Mouse (Mus musculus) frontal cortex, postnatal 10 days (tissue): ENCODE data around the gene Ubl7.
A peak's percentile ranks its signal among the peaks of the same experiment; 100 is the strongest.
"Not testable (repeated sequence)": the region's sequence is repeated elsewhere in the genome, so short reads cannot be mapped to it uniquely, and the experiment has no call there.

Source experiments
- DNase-seq, 2 experiments: peaks; one replicate each; pipeline ENCODE4 v3.0.0; 2022; ENCODE audit warnings: low spot score in 2 of 2, mixed read lengths in 1 of 2

The Ubl7 gene

GRCm38 (mm10) chr9:57910254-57911160, at the start of gene Ubl7:
Gene Ubl7, plus strand, starts transcription at chr9:57910979.
- peak; percentile 81 to 86 for DNase-seq

- peak; percentile 57 to 60 for DNase-seq
These were observed 48.8 kb upstream of the Ubl7 start for GRCm38 (mm10) chr9:57861951-57862471.

- no peak for DNase-seq
These were observed 46.4 kb upstream of the Ubl7 start for GRCm38 (mm10) chr9:57864336-57864735.

GRCm38 (mm10) chr9:57866530-57866929, 44.2 kb upstream of the Ubl7 start:
- DNase-seq = no peak

- DNase-seq = peak in 1 of 2 experiments; percentile 24
These were observed 43.5 kb upstream of the Ubl7 start for GRCm38 (mm10) chr9:57867236-57867635.

- DNase-seq = no peak
These were observed 42.9 kb upstream of the Ubl7 start for GRCm38 (mm10) chr9:57867880-57868279.

- no peak for DNase-seq
These were observed 42.0 kb upstream of the Ubl7 start for GRCm38 (mm10) chr9:57868767-57869166.

- no peak for DNase-seq
These were observed 40.4 kb upstream of the Ubl7 start for GRCm38 (mm10) chr9:57870273-57870816.

- DNase-seq = no peak
These were observed 36.6 kb upstream of the Ubl7 start for GRCm38 (mm10) chr9:57874134-57874533.

- DNase-seq = no peak
These were observed 35.8 kb upstream of the Ubl7 start for GRCm38 (mm10) chr9:57874994-57875393.

GRCm38 (mm10) chr9:57879213-57879612, 31.6 kb upstream of the Ubl7 start:
- no peak for DNase-seq

- DNase-seq = no peak
These were observed 30.5 kb upstream of the Ubl7 start for GRCm38 (mm10) chr9:57880278-57880677.

GRCm38 (mm10) chr9:57881781-57882180, 29.0 kb upstream of the Ubl7 start:
- DNase-seq = not testable (repeated sequence)

GRCm38 (mm10) chr9:57883413-57883812, 27.4 kb upstream of the Ubl7 start:
- no peak for DNase-seq

GRCm38 (mm10) chr9:57888119-57888518, 22.7 kb upstream of the Ubl7 start:
- no peak for DNase-seq

- DNase-seq = no peak
These were observed 10.3 kb upstream of the Ubl7 start for GRCm38 (mm10) chr9:57900478-57900877.

GRCm38 (mm10) chr9:57901197-57901596, 9.6 kb upstream of the Ubl7 start:
- DNase-seq = no peak

GRCm38 (mm10) chr9:57901601-57902000, 9.2 kb upstream of the Ubl7 start:
- no peak for DNase-seq

- DNase-seq = no peak
These were observed 8.6 kb upstream of the Ubl7 start for GRCm38 (mm10) chr9:57902132-57902531.

- DNase-seq = no peak
These were observed 7.1 kb upstream of the Ubl7 start for GRCm38 (mm10) chr9:57903589-57904249.

- no peak for DNase-seq
These were observed 6.5 kb upstream of the Ubl7 start for GRCm38 (mm10) chr9:57904250-57904644.

GRCm38 (mm10) chr9:57907206-57907605, 3.6 kb upstream of the Ubl7 start:
- DNase-seq = no peak
